Mouse (Mus musculus) c-Kit-positive CD71-positive TER-119-negative erythroid progenitor cells, embryonic 14.5 days (primary cell): ENCODE measurements around the gene Sec14l5.
"Not testable (repeated sequence)": the region's sequence is repeated elsewhere in the genome, so short reads cannot be mapped to it uniquely, and the experiment has no call there.

Experiments
- DNase-seq: peaks from one replicate; pipeline ENCODE4 v3.0.0-alpha.2; 2013; ENCODE audit warnings: low read depth

Gene Sec14l5

GRCm38 (mm10) chr16:5217341-5218133, 70.6 kb downstream of the Sec14l5 start:
- no peak for DNase-seq

- DNase-seq, result no peak
These were observed 74.5 kb downstream of the Sec14l5 start for GRCm38 (mm10) chr16:5221403-5221802.

GRCm38 (mm10) chr16:5222140-5222539, 75.2 kb downstream of the Sec14l5 start, which contains the start of gene AU021092:
TSS of gene AU021092 (minus strand) at chr16:5222299.
- no peak for DNase-seq

DNA sequence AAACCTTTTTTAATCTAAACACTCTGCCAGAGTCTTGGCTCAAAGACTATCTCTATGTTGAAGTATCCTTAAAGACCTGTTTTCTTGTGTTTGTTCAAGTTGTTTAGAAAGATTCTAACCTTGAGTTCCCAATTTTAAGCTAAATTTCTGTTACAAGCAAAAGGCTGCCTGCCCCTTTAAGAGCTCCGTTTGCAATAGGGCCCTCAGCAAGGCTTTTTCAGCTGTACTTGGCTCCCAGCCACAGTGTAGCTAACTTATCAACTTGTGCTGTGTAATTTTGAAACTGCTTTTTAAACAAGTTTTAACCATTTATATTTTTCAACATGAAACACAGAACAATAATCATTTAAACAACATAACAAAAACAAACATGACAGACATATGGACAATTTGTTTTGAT, 79.6 kb downstream of the Sec14l5 start:
- DNase-seq, result not testable (repeated sequence)

DNA sequence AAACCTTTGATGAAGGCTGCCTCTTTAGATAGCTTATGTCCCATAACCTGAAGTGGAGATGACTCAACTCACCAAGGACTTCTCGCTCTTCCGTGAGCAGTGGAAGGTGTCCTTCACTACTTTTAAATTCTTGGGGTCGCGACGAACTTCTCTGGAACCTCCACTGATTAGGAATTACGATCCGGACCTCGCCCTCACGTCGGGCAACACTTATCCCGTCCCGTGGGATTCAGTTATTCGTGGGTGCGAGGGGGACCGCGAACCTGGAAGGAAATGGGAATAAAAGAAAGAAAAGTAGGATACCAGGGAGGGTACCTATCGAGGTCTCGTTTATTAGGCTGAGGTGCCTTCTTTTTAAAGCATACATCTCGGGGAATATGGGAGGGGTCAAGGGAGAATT, 80.6 kb downstream of the Sec14l5 start:
- DNase-seq, result not testable (repeated sequence)

GRCm38 (mm10) chr16:5228103-5228502, 81.2 kb downstream of the Sec14l5 start:
- DNase-seq, result not testable (repeated sequence)

DNA sequence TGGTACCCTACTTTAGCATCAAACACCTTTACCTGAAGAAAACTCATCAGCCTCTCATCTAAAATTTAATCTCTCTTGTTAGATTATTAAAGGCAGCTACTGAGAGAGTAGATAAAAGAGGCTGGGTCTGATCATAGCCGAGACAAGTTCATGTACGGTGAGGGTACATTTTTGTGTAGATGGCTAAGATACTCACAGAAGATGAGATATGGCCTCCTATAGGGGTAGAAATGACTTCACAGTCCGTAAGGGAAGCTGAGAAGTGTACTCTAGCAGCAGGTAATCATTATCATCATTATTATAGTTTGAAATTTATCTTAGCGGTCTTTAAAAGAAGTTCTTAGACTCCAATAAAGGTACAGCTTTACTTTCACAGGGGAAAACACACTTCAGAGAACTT, 86.1 kb downstream of the Sec14l5 start:
- no peak for DNase-seq

DNA sequence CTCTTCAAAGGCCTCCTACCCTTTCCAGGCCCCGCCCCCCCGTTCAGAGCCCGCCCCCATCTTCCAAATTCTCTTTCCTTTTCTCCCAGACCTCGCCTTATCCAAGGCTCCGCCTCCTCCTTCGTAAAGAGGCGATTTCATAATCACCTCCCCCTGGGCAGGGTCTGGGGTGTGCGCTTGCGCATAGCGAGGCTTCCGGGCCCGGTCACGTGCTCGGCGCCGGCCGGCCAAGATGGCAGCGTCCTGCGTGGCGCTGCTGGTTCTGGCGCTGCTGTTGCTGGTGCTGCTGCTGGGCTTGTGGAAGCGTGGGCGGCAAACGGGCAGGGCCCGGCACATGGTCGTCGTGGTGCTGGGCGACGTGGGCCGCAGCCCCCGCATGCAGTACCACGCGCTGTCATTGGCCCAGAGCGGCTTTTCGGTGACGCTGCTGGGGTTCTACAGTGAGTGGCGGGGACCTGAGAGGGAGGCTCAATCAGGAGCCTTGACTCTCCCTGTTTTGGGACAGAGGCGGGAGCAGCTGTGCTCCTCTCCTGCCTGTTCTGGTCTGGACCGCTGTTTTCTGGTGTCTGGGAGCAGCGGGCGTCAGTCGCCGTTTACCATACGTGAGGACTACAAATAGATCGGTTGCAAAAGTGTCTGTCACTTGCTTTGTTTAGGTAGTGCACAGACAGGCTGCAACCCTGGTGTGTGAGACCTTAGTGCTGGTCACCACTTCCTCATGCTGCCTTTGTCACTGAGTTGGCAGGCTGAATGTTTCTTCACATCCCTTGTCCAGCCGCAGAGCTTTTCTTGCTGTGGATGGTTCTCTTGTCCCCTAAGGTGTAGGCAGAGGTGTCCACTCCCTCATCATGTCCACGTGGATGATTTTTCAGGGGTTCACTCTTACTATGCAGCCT, 86.8 kb downstream of the Sec14l5 start, which contains the start of gene Alg1:
Gene Alg1, plus strand, starts transcription at position 204 of the 896 bp plus-strand sequence.
- DNase-seq, result peak; percentile 90
